Mouse (Mus musculus): ENCODE results near the gene Tnip2.

The Tnip2 gene

GRCm38 (mm10) chr5:34523958-34524485 is 10.2 kb upstream of the Tnip2 start:
- no peak for DNase-seq (ENCODE audit: inconsistent ontology term)

- DNase-seq (ENCODE audit: inconsistent ontology term): no peak
These were observed 7.5 kb upstream of the Tnip2 start for GRCm38 (mm10) chr5:34521337-34521736.

GRCm38 (mm10) chr5:34520458-34521209 is 6.8 kb upstream of the Tnip2 start:
- DNase-seq (ENCODE audit: inconsistent ontology term): no peak

- no peak for DNase-seq (ENCODE audit: inconsistent ontology term)
These were observed 5.7 kb upstream of the Tnip2 start for GRCm38 (mm10) chr5:34519389-34519910.

- peak; percentile 76 for DNase-seq (ENCODE audit: inconsistent ontology term)
These were observed 4.1 kb upstream of the Tnip2 start for GRCm38 (mm10) chr5:34517913-34518312.

GRCm38 (mm10) chr5:34515096-34515495 is 1.3 kb upstream of the Tnip2 start:
- DNase-seq (ENCODE audit: inconsistent ontology term): no peak

- no peak for DNase-seq (ENCODE audit: inconsistent ontology term)
These were observed 401 bp upstream of the Tnip2 start for GRCm38 (mm10) chr5:34514218-34514566.

GRCm38 (mm10) chr5:34512486-34512885 is 1.3 kb downstream of the Tnip2 start:
- DNase-seq (ENCODE audit: inconsistent ontology term): no peak

GRCm38 (mm10) chr5:34502821-34503220 is 11.0 kb downstream of the Tnip2 start:
- DNase-seq (ENCODE audit: inconsistent ontology term): no peak

- no peak for DNase-seq (ENCODE audit: inconsistent ontology term)
These were observed 11.4 kb downstream of the Tnip2 start for GRCm38 (mm10) chr5:34502411-34502810.

- DNase-seq (ENCODE audit: inconsistent ontology term): no peak
These were observed 12.2 kb downstream of the Tnip2 start for GRCm38 (mm10) chr5:34501588-34501987.

- DNase-seq (ENCODE audit: inconsistent ontology term): no peak
These were observed 12.9 kb downstream of the Tnip2 start for GRCm38 (mm10) chr5:34500886-34501285.

- no peak for DNase-seq (ENCODE audit: inconsistent ontology term)
These were observed 17.0 kb downstream of the Tnip2 start for GRCm38 (mm10) chr5:34496745-34497144.

- DNase-seq (ENCODE audit: inconsistent ontology term): no peak
These were observed 24.4 kb downstream of the Tnip2 start for GRCm38 (mm10) chr5:34489418-34489787.

GRCm38 (mm10) chr5:34488741-34489417 is 24.9 kb downstream of the Tnip2 start:
- peak; percentile 67 for DNase-seq (ENCODE audit: inconsistent ontology term)

- DNase-seq (ENCODE audit: inconsistent ontology term): no peak
These were observed 26.3 kb downstream of the Tnip2 start for GRCm38 (mm10) chr5:34487320-34488090.

GRCm38 (mm10) chr5:34485731-34486130 is 28.1 kb downstream of the Tnip2 start:
- DNase-seq (ENCODE audit: inconsistent ontology term): no peak

- DNase-seq (ENCODE audit: inconsistent ontology term): no peak
These were observed 32.9 kb downstream of the Tnip2 start for GRCm38 (mm10) chr5:34480926-34481325.

- DNase-seq (ENCODE audit: inconsistent ontology term): no peak
These were observed 45.6 kb downstream of the Tnip2 start for GRCm38 (mm10) chr5:34468039-34468775.

- no peak for DNase-seq (ENCODE audit: inconsistent ontology term)
These were observed 47.1 kb downstream of the Tnip2 start for GRCm38 (mm10) chr5:34466648-34467047.

- DNase-seq (ENCODE audit: inconsistent ontology term): no peak
These were observed 47.7 kb downstream of the Tnip2 start for GRCm38 (mm10) chr5:34466079-34466478.
